Mouse (Mus musculus) spleen, adult 2 months (tissue): ENCODE measurements at regions not wholly inside any gene's neighbourhood (a gene's known extent, or its start where the extent isn't known, plus 50 kb on each side); places are given as distances from the start of the nearest gene placed in this dataset.

Experiments used
- DNase-seq, 2 experiments: peaks; one replicate each; pipeline versions ENCODE4 v3.0.0 to v3.0.0-alpha.2; 2012 to 2021; ENCODE audit warnings: low spot score in 2 of 2, low read depth in 1 of 2
- H3K27ac ChIP-seq: fragments of 200-500 bp; 2 replicates; pipeline ENCODE4 v1.5.1; 2012; ENCODE audit warnings: low read length, inconsistent platforms; ENCODE audit not compliant: insufficient read depth
- H3K27me3 ChIP-seq: fragments of 200-500 bp; 2 replicates; pipeline ENCODE4 v1.6.1; 2012; ENCODE audit warnings: mild to moderate bottlenecking, moderate library complexity, low read length, inconsistent platforms; ENCODE audit not compliant: control insufficient read depth, insufficient read depth
- H3K36me3 ChIP-seq: fragments of 200-500 bp; 2 replicates; pipeline ENCODE4 v1.6.1; 2012; ENCODE audit warnings: mild to moderate bottlenecking, low read length, inconsistent platforms; ENCODE audit not compliant: control insufficient read depth, insufficient read depth
- H3K4me1 ChIP-seq: fragments of 200-500 bp; 2 replicates; pipeline ENCODE4 v1.6.1; 2011; ENCODE audit warnings: inconsistent platforms; ENCODE audit not compliant: control insufficient read depth, insufficient read depth, insufficient read length
- H3K4me3 ChIP-seq: fragments of 200-500 bp; 2 replicates; pipeline ENCODE4 v1.5.1; 2011; ENCODE audit warnings: mild to moderate bottlenecking, inconsistent platforms; ENCODE audit not compliant: insufficient read depth, insufficient read length; ENCODE audit errors: extremely low read depth
- CTCF ChIP-seq: fragments of 200-500 bp; IDR thresholded peaks from 2 replicates; pipeline ENCODE4 v1.5.1; 2011; ENCODE audit warnings: mild to moderate bottlenecking, inconsistent platforms; ENCODE audit not compliant: insufficient read depth, insufficient read length, insufficient replicate concordance; ENCODE audit errors: extremely low read depth
- POLR2A ChIP-seq: fragments of 200-500 bp; IDR thresholded peaks from 2 replicates; pipeline ENCODE4 v1.6.1; 2011; ENCODE audit warnings: low read depth, low read length, inconsistent platforms
- WGBS: fragments of 180-500 bp; shearing (Covaris S2); methylation state at CpG from one replicate; pipeline ENCODE4 v1.1.7; 2018; 5-methylcytosine and 5-hydroxymethylcytosine counted together

GRCm38 (mm10) chr1:125307223-125307622 lies 128.3 kb downstream of the Actr3 start:
- no peak for TF ChIP-seq POLR2A
- TF ChIP-seq CTCF = no peak
- no peaks in the 10 kb centered on the region for H3K4me1 ChIP-seq
- H3K27me3 ChIP-seq = no peaks in the 10 kb centered on the region
- WGBS = 72% methylated on average over 3 of the region's 3 CpGs
- DNase-seq = no peak
- no peaks in the 10 kb centered on the region for H3K36me3 ChIP-seq
- H3K27ac ChIP-seq = no peak overlapping the region
- no peak overlapping the region for H3K4me3 ChIP-seq

GRCm38 (mm10) chr1:125298520-125299090 lies 136.9 kb downstream of the Actr3 start:
- Histone ChIP-seq H3K27ac (no peak overlapping the region), H3K36me3 (no peaks in the 10 kb centered on the region), H3K4me1 (no peaks in the 10 kb centered on the region), H3K27me3 (no peaks in the 10 kb centered on the region), H3K4me3 (no peak overlapping the region)
- no peak for DNase-seq
- TF ChIP-seq POLR2A (no peak), CTCF (no peak)
- WGBS = 87% methylated on average over 5 of the region's 5 CpGs

GRCm38 (mm10) chr1:125295646-125296045 lies 139.9 kb downstream of the Actr3 start:
- H3K27me3 ChIP-seq = no peaks in the 10 kb centered on the region
- no peak overlapping the region for H3K27ac ChIP-seq
- no peaks in the 10 kb centered on the region for H3K36me3 ChIP-seq
- no peaks in the 10 kb centered on the region for H3K4me1 ChIP-seq
- no peak for TF ChIP-seq CTCF
- TF ChIP-seq POLR2A = no peak
- WGBS = 89% methylated on average over 3 of the region's 3 CpGs
- no peak overlapping the region for H3K4me3 ChIP-seq
- DNase-seq = no peak

- Histone ChIP-seq H3K27me3 (no peaks in the 10 kb centered on the region), H3K4me1 (no peaks in the 10 kb centered on the region), H3K27ac (no peak overlapping the region), H3K36me3 (no peaks in the 10 kb centered on the region), H3K4me3 (no peak overlapping the region)
- WGBS = 86% methylated on average over 12 of the region's 12 CpGs
- no peak for DNase-seq
- TF ChIP-seq CTCF (no peak), POLR2A (no peak)
These were observed 145.1 kb downstream of the Actr3 start for GRCm38 (mm10) chr1:125290320-125291021.

GRCm38 (mm10) chr1:125286347-125286746 lies 149.2 kb downstream of the Actr3 start:
- DNase-seq = no peak
- Histone ChIP-seq H3K4me1 (no peaks in the 10 kb centered on the region), H3K27ac (no peak overlapping the region), H3K27me3 (no peaks in the 10 kb centered on the region; the same call in 1 of the 2 replicates), H3K36me3 (no peaks in the 10 kb centered on the region), H3K4me3 (no peak overlapping the region)
- WGBS = 64% methylated on average over 2 of the region's 2 CpGs
- no peak for TF ChIP-seq CTCF
- no peak for TF ChIP-seq POLR2A

GRCm38 (mm10) chr1:125284693-125285092 lies 150.8 kb downstream of the Actr3 start:
- DNase-seq = no peak
- Histone ChIP-seq H3K36me3 (no peaks in the 10 kb centered on the region), H3K4me1 (no peaks in the 10 kb centered on the region), H3K27ac (no peak overlapping the region), H3K4me3 (no peak overlapping the region), H3K27me3 (no peaks in the 10 kb centered on the region; the same call in 1 of the 2 replicates)
- WGBS = 70% methylated on average over 2 of the region's 2 CpGs
- no peak for TF ChIP-seq POLR2A
- no peak for TF ChIP-seq CTCF

- TF ChIP-seq CTCF (no peak), POLR2A (no peak)
- Histone ChIP-seq H3K27ac (no peak overlapping the region), H3K4me3 (no peak overlapping the region), H3K27me3 (no peaks in the 10 kb centered on the region), H3K4me1 (no peaks in the 10 kb centered on the region), H3K36me3 (no peaks in the 10 kb centered on the region)
- no peak for DNase-seq
- WGBS = 89% methylated on average over 2 of the region's 2 CpGs
These were observed 161.8 kb downstream of the Actr3 start for GRCm38 (mm10) chr1:125273752-125274151.
